Mouse (Mus musculus): ENCODE data around the gene Tnrc18.

GRCm38 (mm10) chr5:142821974-142822285 is 4.5 kb upstream of the Tnrc18 start:
- TF ChIP-seq POLR2A (IDR thresholded peaks at IDR 0.05; ENCODE audit: borderline replicate concordance, control insufficient read depth, low read depth, low read length) = no peak
- no peak for TF ChIP-seq CTCF (IDR thresholded peaks at IDR 0.05; ENCODE audit: control insufficient read depth, insufficient read depth, low read length)

All from bone marrow, adult 2 months (tissue).